In genomic region chr8:70872643-70873363, GRCm38 (mm10) we compare ENCODE assay signal across 8 mouse cellular contexts. TPM values are rescaled to one million over a fixed set of nuclear protein-coding genes. Genes with fewer than 3 reads are reported as not detected.
A peak's percentile ranks its signal among the peaks of the same experiment; 100 is the strongest.
DNase-seq lines count a peak whose midpoint lies in the region; ATAC-seq lines count a peak whose summit lies in the region.

No protein-coding gene starts in this region.

- peak overlapping the region; percentile 70 for H3K9ac ChIP-seq in kidney, embryonic 15.5 days
- H3K9ac ChIP-seq in hindbrain, embryonic 12.5 days = peak overlapping the region; percentile 85
- H3K9ac ChIP-seq in midbrain, embryonic 15.5 days = peak overlapping the region; percentile 49

- H3K9me3 ChIP-seq in kidney, embryonic 15.5 days (replicated peaks) = no peaks in the 10 kb centered on the region
- no peaks in the 10 kb centered on the region for H3K9me3 ChIP-seq in hindbrain, embryonic 12.5 days (replicated peaks)
- no peaks in the 10 kb centered on the region for H3K9me3 ChIP-seq in midbrain, embryonic 15.5 days

- 5% methylated on average over 31 of the region's 31 CpGs for WGBS in kidney, embryonic 15.5 days
- WGBS in hindbrain, embryonic 12.5 days = 5% methylated on average over 31 of the region's 31 CpGs
- WGBS in midbrain, embryonic 15.5 days = 6% methylated on average over 31 of the region's 31 CpGs

- DNase-seq in kidney, postnatal 4 days = no peak
- DNase-seq in MN1 (ENCODE audit: low spot score) = peak; percentile 53
- DNase-seq in urinary bladder, postnatal 4 days (ENCODE audit: low spot score in 2 of 2) = no peak
- DNase-seq in c-Kit-positive CD71-positive TER-119-positive erythroid progenitor cells, embryonic 14.5 days (ENCODE audit: low spot score) = no peak
- DNase-seq in embryo, embryonic 9.5 days (ENCODE audit: extremely low spot score) = no peak

- H3K4me2 ChIP-seq in kidney, embryonic 15.5 days = peak overlapping the region; percentile 81
- H3K4me2 ChIP-seq in hindbrain, embryonic 12.5 days (replicated peaks) = peak overlapping the region; percentile 91
- H3K4me2 ChIP-seq in midbrain, embryonic 15.5 days = peak overlapping the region; percentile 87

- H3K36me3 ChIP-seq in kidney, embryonic 15.5 days = peaks cover 4% of the 10 kb centered on the region; the same call in 1 of the 2 replicates
- H3K36me3 ChIP-seq in hindbrain, embryonic 12.5 days = peaks cover 9% of the 10 kb centered on the region
- no peaks in the 10 kb centered on the region for H3K36me3 ChIP-seq in midbrain, embryonic 15.5 days (replicated peaks)

- H3K27me3 ChIP-seq in kidney, embryonic 15.5 days = no peaks in the 10 kb centered on the region
- no peaks in the 10 kb centered on the region for H3K27me3 ChIP-seq in hindbrain, embryonic 12.5 days
- no peaks in the 10 kb centered on the region for H3K27me3 ChIP-seq in midbrain, embryonic 15.5 days (replicated peaks)

- ATAC-seq in kidney, embryonic 15.5 days (replicated peaks; ENCODE audit: low FRiP score) = no peak
- ATAC-seq in hindbrain, embryonic 12.5 days (ENCODE audit: low FRiP score) = no peak
- peak; percentile 3; the same call in 1 of the 2 replicates for ATAC-seq in midbrain, embryonic 15.5 days (replicated peaks)

- H3K4me3 ChIP-seq in kidney, embryonic 15.5 days (replicated peaks) = peak overlapping the region; percentile 92
- H3K4me3 ChIP-seq in hindbrain, embryonic 12.5 days = peak overlapping the region; percentile 91
- peak overlapping the region; percentile 50 for H3K4me3 ChIP-seq in midbrain, embryonic 15.5 days

- H3K4me1 ChIP-seq in kidney, embryonic 15.5 days = peaks cover 39% of the 10 kb centered on the region
- H3K4me1 ChIP-seq in hindbrain, embryonic 12.5 days = peaks cover 31% of the 10 kb centered on the region
- H3K4me1 ChIP-seq in midbrain, embryonic 15.5 days = peaks cover 41% of the 10 kb centered on the region

- H3K27ac ChIP-seq in kidney, embryonic 15.5 days = peak overlapping the region; percentile 89
- H3K27ac ChIP-seq in hindbrain, embryonic 12.5 days = peak overlapping the region; percentile 79
- H3K27ac ChIP-seq in midbrain, embryonic 15.5 days = peak overlapping the region; percentile 90

RNA-seq across cellular contexts. Expression of gene Ccdc124, which starts 0.9 kb away (rescaled TPM):
- 115 and 123 TPM in 2 replicates for polyA plus RNA-seq in kidney, embryonic 15.5 days (2015; fragmentation: Nextera tagmentation; extraction: Ambion mirVana)
- 131 and 139 TPM in 2 replicates for polyA plus RNA-seq in hindbrain, embryonic 12.5 days (2016; fragmentation: Nextera tagmentation; extraction: Ambion mirVana)
- polyA plus RNA-seq in midbrain, embryonic 15.5 days (2015; fragmentation: Nextera tagmentation; extraction: Ambion mirVana) = 173 and 180 TPM in 2 replicates

RNA-seq across cellular contexts. Expression of gene Kcnn1, which starts 9.7 kb away (rescaled TPM):
- 2.6 and 2.9 TPM in 2 replicates for polyA plus RNA-seq in kidney, embryonic 15.5 days (2015; fragmentation: Nextera tagmentation; extraction: Ambion mirVana)
- polyA plus RNA-seq in hindbrain, embryonic 12.5 days (2016; fragmentation: Nextera tagmentation; extraction: Ambion mirVana) = 22.1 and 23.8 TPM in 2 replicates
- polyA plus RNA-seq in midbrain, embryonic 15.5 days (2015; fragmentation: Nextera tagmentation; extraction: Ambion mirVana) = 19.0 and 20.6 TPM in 2 replicates

RNA-seq across cellular contexts. Expression of gene Slc5a5, which starts 19.8 kb away (rescaled TPM):
- 0.06 and 0.25 TPM in 2 replicates for polyA plus RNA-seq in kidney, embryonic 15.5 days (2015; fragmentation: Nextera tagmentation; extraction: Ambion mirVana)
- polyA plus RNA-seq in hindbrain, embryonic 12.5 days (2016; fragmentation: Nextera tagmentation; extraction: Ambion mirVana) = 0.25 and 0.68 TPM in 2 replicates
- polyA plus RNA-seq in midbrain, embryonic 15.5 days (2015; fragmentation: Nextera tagmentation; extraction: Ambion mirVana) = 1.9 and 2.0 TPM in 2 replicates

RNA-seq across cellular contexts. Expression of gene Rpl18a, which starts 24.4 kb away (rescaled TPM):
- 4,326 and 4,329 TPM in 2 replicates for polyA plus RNA-seq in kidney, embryonic 15.5 days (2015; fragmentation: Nextera tagmentation; extraction: Ambion mirVana)
- 2,266 and 2,767 TPM in 2 replicates for polyA plus RNA-seq in hindbrain, embryonic 12.5 days (2016; fragmentation: Nextera tagmentation; extraction: Ambion mirVana)
- polyA plus RNA-seq in midbrain, embryonic 15.5 days (2015; fragmentation: Nextera tagmentation; extraction: Ambion mirVana) = 2,076 and 2,093 TPM in 2 replicates

RNA-seq across cellular contexts. Expression of gene Map1s, which starts 32.9 kb away (rescaled TPM):
- 49.7 and 58.9 TPM in 2 replicates for polyA plus RNA-seq in kidney, embryonic 15.5 days (2015; fragmentation: Nextera tagmentation; extraction: Ambion mirVana)
- polyA plus RNA-seq in hindbrain, embryonic 12.5 days (2016; fragmentation: Nextera tagmentation; extraction: Ambion mirVana) = 60.5 and 60.8 TPM in 2 replicates
- polyA plus RNA-seq in midbrain, embryonic 15.5 days (2015; fragmentation: Nextera tagmentation; extraction: Ambion mirVana) = 69.2 and 69.9 TPM in 2 replicates
